Mouse (Mus musculus): Measurements from ENCODE around the gene Dnajc9. TPM values are rescaled to one million over a fixed set of nuclear protein-coding genes. Genes with fewer than 3 reads are reported as not detected.

The Dnajc9 gene
- total and polyA plus RNA-seq, 2 experiments = 4.6 to 6.6 TPM

DNA sequence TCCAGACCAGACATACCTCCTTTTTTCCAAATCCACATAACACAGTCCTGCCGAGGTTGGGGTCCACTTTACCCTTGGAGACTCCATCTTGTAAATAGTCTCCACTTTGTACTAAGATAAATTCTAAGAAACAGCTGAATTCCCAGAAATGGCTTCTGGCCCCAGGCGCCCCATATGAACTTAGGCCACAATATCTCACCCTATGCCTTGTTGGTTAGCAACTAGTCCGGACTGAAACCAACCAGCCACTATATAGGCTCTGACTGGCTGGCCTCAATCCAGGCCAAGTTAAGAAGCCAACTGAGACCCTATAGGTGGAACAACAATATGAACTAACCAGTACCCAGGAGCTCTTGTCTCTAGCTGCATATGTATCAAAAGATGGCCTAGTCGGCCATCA lies 3.6 kb upstream of the Dnajc9 start:
- no peak overlapping the region for H3K4me3 ChIP-seq (ENCODE audit: insufficient read depth, low read depth, low read length)
- no peak overlapping the region for H3K9ac ChIP-seq (ENCODE audit: low read depth, low read length)
- no peaks in the 10 kb centered on the region for H3K27me3 ChIP-seq (ENCODE audit: control insufficient read depth, insufficient read depth, low read length)
- peaks cover 3% of the 10 kb centered on the region; the same call in 1 of the 2 replicates for H3K36me3 ChIP-seq (ENCODE audit: control insufficient read depth, insufficient read depth, low read length)
- 83% methylated on average over 4 of the region's 4 CpGs for WGBS
- no peak for DNase-seq (ENCODE audit: extremely low read depth, low read depth, low spot score)
- peaks cover 8% of the 10 kb centered on the region; the same call in 1 of the 2 replicates for H3K4me1 ChIP-seq (ENCODE audit: control insufficient read depth, insufficient read depth, low read length)
- no peak overlapping the region for H3K27ac ChIP-seq (replicated peaks; ENCODE audit: insufficient read depth, low read depth, low read length)
- TF ChIP-seq CTCF (IDR thresholded peaks at IDR 0.05; ENCODE audit: low read depth, low read length) = no peak
- no peak for TF ChIP-seq POLR2A (IDR thresholded peaks at IDR 0.05; ENCODE audit: extremely low read depth, insufficient read depth, low read length)
- H3K79me2 ChIP-seq (ENCODE audit: control insufficient read depth, insufficient read depth, low read length) = 0 out of 2 replicates have a peak, but pooled peaks cover 3% of the 10 kb centered on the region

DNA sequence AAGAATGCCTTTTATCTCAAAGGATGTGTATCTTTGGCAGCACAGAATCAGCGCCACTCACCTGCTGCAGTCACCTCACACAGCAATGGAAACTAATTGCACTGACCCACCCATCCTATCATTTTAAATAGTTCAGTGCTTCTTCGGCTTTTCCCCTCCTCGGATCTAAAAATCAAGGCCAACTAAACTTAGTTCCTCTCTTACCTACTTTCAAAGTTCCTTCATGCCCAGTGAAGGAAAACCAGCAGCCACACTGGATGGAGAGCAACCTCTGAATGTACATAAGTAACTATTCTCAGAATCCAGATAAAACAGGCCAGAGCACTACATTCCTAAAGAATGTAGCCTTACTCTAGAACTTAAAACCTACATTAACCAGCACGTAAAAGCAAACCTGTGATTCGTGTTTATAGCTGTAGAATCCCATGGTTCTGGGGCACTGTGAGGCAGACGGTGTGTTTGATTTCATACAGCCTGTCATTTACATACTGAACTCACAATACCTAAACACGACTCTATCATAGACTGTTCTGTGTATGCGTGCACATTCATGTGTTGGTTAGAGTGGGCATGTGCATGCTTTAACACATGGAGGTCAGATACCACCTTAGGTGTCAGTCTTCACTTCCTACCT lies 853 bp upstream of the Dnajc9 start:
- 0 out of 2 replicates have a peak, but pooled peaks cover 3% of the 10 kb centered on the region for H3K79me2 ChIP-seq (ENCODE audit: control insufficient read depth, insufficient read depth, low read length)
- peaks cover 8% of the 10 kb centered on the region; the same call in 1 of the 2 replicates for H3K4me1 ChIP-seq (ENCODE audit: control insufficient read depth, insufficient read depth, low read length)
- no peak for DNase-seq (ENCODE audit: extremely low read depth, low read depth, low spot score)
- H3K27me3 ChIP-seq (ENCODE audit: control insufficient read depth, insufficient read depth, low read length) = no peaks in the 10 kb centered on the region
- 84% methylated on average over 8 of the region's 8 CpGs for WGBS
- H3K27ac ChIP-seq (replicated peaks; ENCODE audit: insufficient read depth, low read depth, low read length) = no peak overlapping the region
- H3K4me3 ChIP-seq (ENCODE audit: insufficient read depth, low read depth, low read length) = no peak overlapping the region; the same call in 1 of the 2 replicates
- H3K36me3 ChIP-seq (ENCODE audit: control insufficient read depth, insufficient read depth, low read length) = peaks cover 3% of the 10 kb centered on the region; the same call in 1 of the 2 replicates
- TF ChIP-seq POLR2A (IDR thresholded peaks at IDR 0.05; ENCODE audit: extremely low read depth, insufficient read depth, low read length) = no peak
- TF ChIP-seq CTCF (IDR thresholded peaks at IDR 0.05; ENCODE audit: low read depth, low read length) = no peak
- H3K9ac ChIP-seq (ENCODE audit: low read depth, low read length) = no peak overlapping the region

DNA sequence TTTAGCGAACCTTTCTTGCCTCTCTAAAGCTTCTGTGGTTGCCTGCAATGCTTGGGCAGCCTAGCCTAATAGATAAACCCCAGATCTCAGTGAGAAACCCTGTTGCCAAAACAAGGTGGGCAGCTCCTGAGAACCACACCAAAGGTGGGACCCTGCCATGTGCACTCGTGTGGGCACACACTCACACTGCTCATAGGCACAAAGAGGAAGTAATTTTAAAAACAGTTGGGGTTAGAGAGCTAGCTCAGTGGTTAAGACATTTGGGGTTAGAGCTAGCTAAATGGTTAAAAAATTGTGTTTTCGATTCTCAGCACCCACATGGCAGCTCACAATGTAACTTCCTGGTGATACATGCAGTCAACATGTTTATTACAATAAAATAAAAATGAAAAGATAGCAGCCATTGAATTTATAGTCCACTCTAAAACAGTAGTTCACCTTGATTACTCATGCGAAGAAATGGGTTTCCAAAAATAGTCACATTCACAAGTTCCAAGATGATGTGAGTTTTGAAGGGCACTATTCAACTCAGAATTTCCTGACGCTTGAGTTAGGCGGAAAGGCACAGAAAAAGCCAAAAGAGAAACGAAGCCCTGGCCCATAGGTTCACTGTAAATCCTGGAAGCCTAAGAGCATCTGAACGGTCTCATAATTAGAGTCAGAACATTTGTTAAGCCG lies 8.8 kb downstream of the Dnajc9 start:
- H3K36me3 ChIP-seq (ENCODE audit: control insufficient read depth, insufficient read depth, low read length) = peaks cover 14% of the 10 kb centered on the region
- H3K9ac ChIP-seq (ENCODE audit: low read depth, low read length) = no peak overlapping the region
- no peaks in the 10 kb centered on the region for H3K79me2 ChIP-seq (ENCODE audit: control insufficient read depth, insufficient read depth, low read length)
- no peak for DNase-seq (ENCODE audit: extremely low read depth, low read depth, low spot score)
- H3K27me3 ChIP-seq (ENCODE audit: control insufficient read depth, insufficient read depth, low read length) = no peaks in the 10 kb centered on the region
- no peak overlapping the region for H3K27ac ChIP-seq (replicated peaks; ENCODE audit: insufficient read depth, low read depth, low read length)
- no peak overlapping the region for H3K4me3 ChIP-seq (ENCODE audit: insufficient read depth, low read depth, low read length)
- no peaks in the 10 kb centered on the region for H3K4me1 ChIP-seq (ENCODE audit: control insufficient read depth, insufficient read depth, low read length)
- TF ChIP-seq POLR2A (IDR thresholded peaks at IDR 0.05; ENCODE audit: extremely low read depth, insufficient read depth, low read length) = no peak
- TF ChIP-seq CTCF (IDR thresholded peaks at IDR 0.05; ENCODE audit: low read depth, low read length) = no peak
- 91% methylated on average over 9 of the region's 9 CpGs for WGBS

DNA sequence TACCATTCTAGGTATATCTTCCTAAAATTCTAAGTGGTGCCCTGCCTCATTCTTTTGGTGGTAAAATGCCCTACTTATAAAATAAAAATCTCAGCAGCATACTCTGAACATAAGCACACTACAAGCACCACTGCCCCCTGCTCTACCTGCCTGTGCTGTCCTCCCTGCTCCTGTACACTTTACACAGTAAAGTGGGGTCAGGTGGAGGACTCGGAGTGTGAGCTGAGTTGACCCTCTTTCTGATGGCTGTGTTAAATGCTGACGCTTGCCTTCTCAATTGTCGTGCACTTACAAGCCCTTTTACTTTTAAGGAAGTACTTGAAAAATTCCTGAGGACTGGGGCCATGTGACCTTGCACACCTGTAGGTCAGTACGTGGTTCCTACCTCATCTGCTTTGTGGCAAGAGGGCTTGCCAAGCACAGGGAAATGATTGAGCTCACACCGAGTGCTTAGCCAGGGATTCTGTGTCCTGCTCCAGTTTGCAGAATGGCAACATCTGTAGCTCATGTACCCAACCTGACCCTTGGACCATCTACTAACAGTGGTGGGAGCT lies 9.5 kb downstream of the Dnajc9 start:
- DNase-seq (ENCODE audit: extremely low read depth, low read depth, low spot score) = no peak
- no peak overlapping the region for H3K4me3 ChIP-seq (ENCODE audit: insufficient read depth, low read depth, low read length)

DNA sequence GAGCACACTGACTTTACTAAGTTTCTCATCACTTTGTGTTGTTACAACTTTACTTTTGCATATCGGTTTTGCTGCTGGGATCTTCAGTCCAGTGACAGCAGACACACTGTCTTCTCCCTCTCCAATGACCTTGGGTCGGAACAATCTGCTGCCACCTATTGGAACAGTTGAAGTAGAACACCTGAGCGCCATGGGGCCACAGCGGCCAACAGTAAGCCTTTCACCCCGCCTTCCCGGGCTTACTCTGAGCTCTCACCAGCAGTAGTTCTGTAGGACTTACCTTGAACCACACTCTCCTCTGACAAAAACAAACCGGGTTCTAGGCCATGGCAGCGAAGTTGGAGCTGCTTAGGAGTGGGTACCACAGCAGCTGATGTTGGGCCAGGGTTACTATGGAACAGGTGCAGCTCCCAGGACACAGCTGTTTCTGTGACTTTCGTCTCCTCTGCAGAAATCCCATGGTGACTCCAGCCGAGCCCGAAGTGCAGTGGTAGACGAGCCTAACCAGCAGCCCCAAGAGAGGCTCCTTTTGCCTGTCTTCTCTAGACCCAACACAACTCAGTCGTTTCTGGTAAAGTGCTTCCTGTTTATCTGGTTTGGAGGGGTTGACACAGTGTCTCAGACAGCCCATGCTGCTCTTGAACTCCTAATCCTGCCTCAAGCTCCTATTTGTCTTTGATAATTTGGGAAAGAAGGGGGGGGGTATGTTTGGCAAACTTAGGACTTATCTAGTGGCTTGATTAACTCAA lies 10.2 kb downstream of the Dnajc9 start:
- DNase-seq (ENCODE audit: extremely low read depth, low read depth, low spot score) = peak; percentile 64

More for the DNA sequence above, 9.5 kb downstream of the Dnajc9 start:
- no peak overlapping the region for H3K27ac ChIP-seq (replicated peaks; ENCODE audit: insufficient read depth, low read depth, low read length)
- no peak overlapping the region for H3K9ac ChIP-seq (ENCODE audit: low read depth, low read length)
- no peaks in the 10 kb centered on the region for H3K27me3 ChIP-seq (ENCODE audit: control insufficient read depth, insufficient read depth, low read length)
- H3K4me1 ChIP-seq (ENCODE audit: control insufficient read depth, insufficient read depth, low read length) = no peaks in the 10 kb centered on the region
- peaks cover 13% of the 10 kb centered on the region for H3K36me3 ChIP-seq (ENCODE audit: control insufficient read depth, insufficient read depth, low read length)
- TF ChIP-seq CTCF (IDR thresholded peaks at IDR 0.05; ENCODE audit: low read depth, low read length) (no peak), POLR2A (IDR thresholded peaks at IDR 0.05; ENCODE audit: extremely low read depth, insufficient read depth, low read length) (no peak)
- WGBS = 86% methylated on average over 5 of the region's 5 CpGs
- H3K79me2 ChIP-seq (ENCODE audit: control insufficient read depth, insufficient read depth, low read length) = no peaks in the 10 kb centered on the region

More for the DNA sequence above, 10.2 kb downstream of the Dnajc9 start:
- WGBS = 34% methylated on average over 13 of the region's 13 CpGs
- Histone ChIP-seq H3K36me3 (ENCODE audit: control insufficient read depth, insufficient read depth, low read length) (peaks cover 10% of the 10 kb centered on the region), H3K4me3 (ENCODE audit: insufficient read depth, low read depth, low read length) (no peak overlapping the region), H3K4me1 (ENCODE audit: control insufficient read depth, insufficient read depth, low read length) (no peaks in the 10 kb centered on the region), H3K9ac (ENCODE audit: low read depth, low read length) (0 out of 2 replicates have a peak overlapping the region, but pooled peaks have one; percentile 1), H3K79me2 (ENCODE audit: control insufficient read depth, insufficient read depth, low read length) (no peaks in the 10 kb centered on the region), H3K27ac (replicated peaks; ENCODE audit: insufficient read depth, low read depth, low read length) (no peak overlapping the region), H3K27me3 (ENCODE audit: control insufficient read depth, insufficient read depth, low read length) (no peaks in the 10 kb centered on the region)
- TF ChIP-seq POLR2A (IDR thresholded peaks at IDR 0.05; ENCODE audit: extremely low read depth, insufficient read depth, low read length) (no peak), CTCF (IDR thresholded peaks at IDR 0.05; ENCODE audit: low read depth, low read length) (peak; percentile 83)
